ENCODE assay signal across 13 mouse cellular contexts in genomic region chr17:62614237-62614636, GRCm38 (mm10).
A peak's percentile ranks its signal among the peaks of the same experiment; 100 is the strongest.
DNase-seq lines count a peak whose midpoint lies in the region; ATAC-seq and TF ChIP-seq lines count a peak whose summit lies in the region.
"Had no signal": no experiment of that assay in that cellular context is flagged by ENCODE, and none has a peak within 500 bp of the region (broad histone marks: within the 10 kb centered on the region; RNA-seq: fewer than 3 reads in every experiment).

No protein-coding gene starts in this region.

- TF ChIP-seq CTCF in midbrain, postnatal 0 days (IDR thresholded peaks at IDR 0.05) = no peak

- H3K4me2 ChIP-seq in hindbrain, embryonic 14.5 days (replicated peaks) = no peak overlapping the region
- peak overlapping the region; percentile 26; the same call in 1 of the 2 replicates for H3K4me2 ChIP-seq in forebrain, embryonic 16.5 days (ENCODE audit: low read length)
- H3K4me2 ChIP-seq in midbrain, postnatal 0 days (ENCODE audit: low read depth, low read length, poor library complexity, severe bottlenecking) = no peak overlapping the region
- H3K4me2 ChIP-seq: heart, embryonic 11.5 days had no signal

- H3K36me3 ChIP-seq in hindbrain, embryonic 10.5 days = no peaks in the 10 kb centered on the region
- no peaks in the 10 kb centered on the region for H3K36me3 ChIP-seq in hindbrain, embryonic 14.5 days (replicated peaks; ENCODE audit: control insufficient read depth, insufficient read depth)
- H3K36me3 ChIP-seq in embryonic facial prominence, embryonic 10.5 days (replicated peaks) = no peaks in the 10 kb centered on the region
- no peaks in the 10 kb centered on the region for H3K36me3 ChIP-seq in forebrain, embryonic 16.5 days (ENCODE audit: control insufficient read depth, insufficient read depth)
- no peaks in the 10 kb centered on the region for H3K36me3 ChIP-seq in midbrain, postnatal 0 days (ENCODE audit: insufficient read depth, low read length)

- 40% methylated on average over 8 of the region's 8 CpGs for WGBS in hindbrain, embryonic 10.5 days
- WGBS in hindbrain, embryonic 14.5 days = 18% methylated on average over 8 of the region's 8 CpGs
- WGBS in embryonic facial prominence, embryonic 10.5 days = 21% methylated on average over 8 of the region's 8 CpGs
- WGBS in forebrain, embryonic 16.5 days = 7% methylated on average over 8 of the region's 8 CpGs
- 25% methylated on average over 8 of the region's 8 CpGs for WGBS in midbrain, postnatal 0 days

- H3K9ac ChIP-seq in hindbrain, embryonic 14.5 days = no peak overlapping the region
- no peak overlapping the region for H3K9ac ChIP-seq in forebrain, embryonic 16.5 days (replicated peaks; ENCODE audit: low read depth, low read length)
- no peak overlapping the region for H3K9ac ChIP-seq in midbrain, postnatal 0 days (replicated peaks; ENCODE audit: low read length, poor library complexity, severe bottlenecking)

- DNase-seq in hindbrain, embryonic 10.5 days (ENCODE audit: low spot score) = peak; percentile 43
- DNase-seq in hindbrain, embryonic 14.5 days (ENCODE audit: low spot score) = no peak
- peak; percentile 50 for DNase-seq in embryonic facial prominence, embryonic 10.5 days (ENCODE audit: low spot score)
- peak; percentile 32 for DNase-seq in midbrain, postnatal 0 days (ENCODE audit: low spot score)
- DNase-seq in gastrocnemius, adult 18-20 months (ENCODE audit: low spot score) = no peak
- no peak for DNase-seq in adrenal gland, adult 8-10 months
- DNase-seq: adrenal gland, postnatal 10 days; cerebellum, adult 11-12 months; gastrocnemius, adult 2 months; kidney, postnatal 4 days had no signal

- H3K9me3 ChIP-seq in hindbrain, embryonic 10.5 days = no peaks in the 10 kb centered on the region
- no peaks in the 10 kb centered on the region for H3K9me3 ChIP-seq in hindbrain, embryonic 14.5 days (ENCODE audit: control insufficient read depth, low read length)
- no peaks in the 10 kb centered on the region for H3K9me3 ChIP-seq in embryonic facial prominence, embryonic 10.5 days
- H3K9me3 ChIP-seq in forebrain, embryonic 16.5 days (ENCODE audit: control insufficient read depth, low read length) = no peaks in the 10 kb centered on the region
- H3K9me3 ChIP-seq in midbrain, postnatal 0 days (ENCODE audit: low read length) = no peaks in the 10 kb centered on the region

- no peaks in the 10 kb centered on the region for H3K27me3 ChIP-seq in hindbrain, embryonic 10.5 days (ENCODE audit: insufficient read depth, poor library complexity, severe bottlenecking)
- no peaks in the 10 kb centered on the region for H3K27me3 ChIP-seq in hindbrain, embryonic 14.5 days (ENCODE audit: control insufficient read depth, insufficient read depth, low read length)
- no peaks in the 10 kb centered on the region for H3K27me3 ChIP-seq in embryonic facial prominence, embryonic 10.5 days (replicated peaks; ENCODE audit: low read depth, poor library complexity, severe bottlenecking)
- H3K27me3 ChIP-seq in forebrain, embryonic 16.5 days (replicated peaks; ENCODE audit: control insufficient read depth, insufficient read depth, low read length) = peaks cover 4% of the 10 kb centered on the region; the same call in 1 of the 2 replicates
- H3K27me3 ChIP-seq in midbrain, postnatal 0 days (ENCODE audit: insufficient read depth, low read length) = no peaks in the 10 kb centered on the region

- H3K27ac ChIP-seq in hindbrain, embryonic 10.5 days = no peak overlapping the region
- no peak overlapping the region for H3K27ac ChIP-seq in hindbrain, embryonic 14.5 days
- peak overlapping the region; percentile 74 for H3K27ac ChIP-seq in embryonic facial prominence, embryonic 10.5 days (replicated peaks)
- H3K27ac ChIP-seq in forebrain, embryonic 16.5 days (ENCODE audit: low read length) = no peak overlapping the region
- no peak overlapping the region for H3K27ac ChIP-seq in midbrain, postnatal 0 days (ENCODE audit: low read depth, low read length)
- H3K27ac ChIP-seq: gastrocnemius, adult 2 months had no signal

- ATAC-seq in hindbrain, embryonic 14.5 days (ENCODE audit: low FRiP score) = no peak
- ATAC-seq in forebrain, embryonic 16.5 days = no peak
- no peak for ATAC-seq in midbrain, postnatal 0 days (ENCODE audit: low FRiP score)
- ATAC-seq: intestine, embryonic 16.5 days had no signal

- H3K4me3 ChIP-seq in hindbrain, embryonic 10.5 days = no peak overlapping the region
- no peak overlapping the region for H3K4me3 ChIP-seq in hindbrain, embryonic 14.5 days (replicated peaks; ENCODE audit: low read length)
- H3K4me3 ChIP-seq in embryonic facial prominence, embryonic 10.5 days = no peak overlapping the region
- H3K4me3 ChIP-seq in forebrain, embryonic 16.5 days (replicated peaks; ENCODE audit: low read length) = no peak overlapping the region
- no peak overlapping the region for H3K4me3 ChIP-seq in midbrain, postnatal 0 days (ENCODE audit: low read depth, low read length)
- H3K4me3 ChIP-seq: gastrocnemius, adult 2 months had no signal

- peaks cover 26% of the 10 kb centered on the region for H3K4me1 ChIP-seq in hindbrain, embryonic 10.5 days (replicated peaks)
- H3K4me1 ChIP-seq in hindbrain, embryonic 14.5 days (replicated peaks; ENCODE audit: control insufficient read depth, insufficient read depth, low read length) = peaks cover 9% of the 10 kb centered on the region; the same call in 1 of the 2 replicates
- peaks cover 47% of the 10 kb centered on the region for H3K4me1 ChIP-seq in embryonic facial prominence, embryonic 10.5 days
- peaks cover 7% of the 10 kb centered on the region for H3K4me1 ChIP-seq in forebrain, embryonic 16.5 days (replicated peaks; ENCODE audit: control insufficient read depth, insufficient read depth, low read length)
- no peaks in the 10 kb centered on the region for H3K4me1 ChIP-seq in midbrain, postnatal 0 days (ENCODE audit: insufficient read depth, low read length)

Comparison
In these comparisons a context has a peak if more than half of its experiments do, and no peak if none do; other contexts are left out.
1. DNase-seq: peak in hindbrain, embryonic 10.5 days (single experiment), embryonic facial prominence, embryonic 10.5 days (single experiment) and midbrain, postnatal 0 days (single experiment); none in hindbrain, embryonic 14.5 days (single experiment), gastrocnemius, adult 18-20 months (single experiment) and adrenal gland, adult 8-10 months (single experiment).